Comparison of ENCODE assay signal across 9 mouse cellular contexts in genomic region chr15:81932951-81933470, GRCm38 (mm10). TPM values are rescaled to one million over a fixed set of nuclear protein-coding genes. Genes with fewer than 3 reads are reported as not detected.
DNase-seq lines count a peak whose midpoint lies in the region; ATAC-seq and TF ChIP-seq lines count a peak whose summit lies in the region.
"Had no signal": no experiment of that assay in that cellular context is flagged by ENCODE, and none has a peak within 500 bp of the region (broad histone marks: within the 10 kb centered on the region; RNA-seq: fewer than 3 reads in every experiment).

No protein-coding gene starts in this region.

- H3K27me3 ChIP-seq in midbrain, embryonic 15.5 days (replicated peaks): no peaks in the 10 kb centered on the region

- peak; percentile 70 for DNase-seq in layer of hippocampus, adult 11-12 months (ENCODE audit: low spot score)
- DNase-seq in layer of hippocampus, adult 9-10 months (ENCODE audit: low spot score): no peak
- peak; percentile 32 for DNase-seq in brain, embryonic 14.5 days (ENCODE audit: low read depth)
- DNase-seq in layer of hippocampus, adult 18-20 months (ENCODE audit: low spot score in 2 of 2): peak; percentile 69 to 80
- DNase-seq in right cerebral cortex, postnatal 14 days: peak; percentile 67
- no peak for DNase-seq in urinary bladder, postnatal 36 days (ENCODE audit: low spot score in 2 of 2)
- DNase-seq in gastrocnemius, postnatal 10 days: no peak

- H3K36me3 ChIP-seq in midbrain, embryonic 15.5 days (replicated peaks): no peaks in the 10 kb centered on the region

- no peak for TF ChIP-seq CTCF in brain, embryonic 14.5 days (IDR thresholded peaks at IDR 0.05; ENCODE audit: borderline replicate concordance, extremely low read depth, insufficient read depth, insufficient read length)

- H3K27ac ChIP-seq in midbrain, embryonic 15.5 days: no peak overlapping the region

- no peak for ATAC-seq in midbrain, embryonic 15.5 days (replicated peaks)

- 33% methylated on average over 12 of the region's 12 CpGs for WGBS in midbrain, embryonic 15.5 days

- H3K9me3 ChIP-seq in midbrain, embryonic 15.5 days: no peaks in the 10 kb centered on the region

- H3K9ac ChIP-seq in midbrain, embryonic 15.5 days: no peak overlapping the region

- no peak overlapping the region for H3K4me2 ChIP-seq in midbrain, embryonic 15.5 days

- H3K4me3 ChIP-seq in midbrain, embryonic 15.5 days: no peak overlapping the region

- H3K4me1 ChIP-seq in midbrain, embryonic 15.5 days: peaks cover 17% of the 10 kb centered on the region

- no peak for TF ChIP-seq POLR2A in brain, embryonic 14.5 days (IDR thresholded peaks at IDR 0.05; ENCODE audit: borderline replicate concordance, extremely low read depth, insufficient read depth, insufficient read length, poor library complexity, severe bottlenecking)

RNA-seq across cellular contexts. Expression of gene Csdc2, which starts 3.5 kb away (rescaled TPM):
- polyA plus RNA-seq in brain, embryonic 14.5 days (2012; rRNA removed): 89.4 and 128 TPM in 2 replicates
- total RNA-seq in layer of hippocampus, adult 18-20 months (2021): 10 to 100 TPM; 71.1 to 72.6 TPM
- polyA plus RNA-seq in midbrain, embryonic 15.5 days (2015; fragmentation: Nextera tagmentation; extraction: Ambion mirVana): 248 and 250 TPM in 2 replicates
- total RNA-seq in gastrocnemius, postnatal 10 days (2021): 1 to 10 TPM; 5.7 to 6.0 TPM

RNA-seq across cellular contexts. Expression of gene Polr3h, which starts 7.0 kb away (rescaled TPM):
- polyA plus RNA-seq in brain, embryonic 14.5 days (2012; rRNA removed): 30.8 and 34.4 TPM in 2 replicates
- total RNA-seq in layer of hippocampus, adult 18-20 months (2021): 10 to 100 TPM; 47.4 to 50.7 TPM
- 81.5 and 83.1 TPM in 2 replicates for polyA plus RNA-seq in midbrain, embryonic 15.5 days (2015; fragmentation: Nextera tagmentation; extraction: Ambion mirVana)
- 10 to 100 TPM in 1 of 2 experiments, 1 to 10 TPM in 1; 8.2 to 12.1 TPM for total RNA-seq in gastrocnemius, postnatal 10 days (2021)

RNA-seq across cellular contexts. Expression of gene Pmm1, which starts 27.7 kb away (rescaled TPM):
- 75.6 and 78.9 TPM in 2 replicates for polyA plus RNA-seq in brain, embryonic 14.5 days (2012; rRNA removed)
- total RNA-seq in layer of hippocampus, adult 18-20 months (2021): 100 to 1,000 TPM; 216 to 221 TPM
- 84.3 and 89.9 TPM in 2 replicates for polyA plus RNA-seq in midbrain, embryonic 15.5 days (2015; fragmentation: Nextera tagmentation; extraction: Ambion mirVana)
- total RNA-seq in gastrocnemius, postnatal 10 days (2021): 10 to 100 TPM; 12.0 to 15.3 TPM

RNA-seq across cellular contexts. Expression of gene 1700029P11Rik, which starts 47.3 kb away (rescaled TPM):
- polyA plus RNA-seq in brain, embryonic 14.5 days (2012; rRNA removed): not detected in 2 replicates
- total RNA-seq in layer of hippocampus, adult 18-20 months (2021): not detected
- polyA plus RNA-seq in midbrain, embryonic 15.5 days (2015; fragmentation: Nextera tagmentation; extraction: Ambion mirVana): not detected in 2 replicates
- not detected for total RNA-seq in gastrocnemius, postnatal 10 days (2021)
- polyA plus RNA-seq: heart, embryonic 14.5 days had no signal

RNA-seq across cellular contexts. Expression of gene Xrcc6, which starts 54.6 kb away (rescaled TPM):
- polyA plus RNA-seq in brain, embryonic 14.5 days (2012; rRNA removed): 22.5 and 27.6 TPM in 2 replicates
- total RNA-seq in layer of hippocampus, adult 18-20 months (2021): 10 to 100 TPM; 26.3 to 27.1 TPM
- 43.1 and 46.7 TPM in 2 replicates for polyA plus RNA-seq in midbrain, embryonic 15.5 days (2015; fragmentation: Nextera tagmentation; extraction: Ambion mirVana)
- total RNA-seq in gastrocnemius, postnatal 10 days (2021): 10 to 100 TPM; 25.5 to 26.0 TPM

Comparison
In these comparisons a context has a peak if more than half of its experiments do, and no peak if none do; other contexts are left out.
1. DNase-seq: peak in layer of hippocampus, adult 11-12 months (single experiment), brain, embryonic 14.5 days (single experiment), layer of hippocampus, adult 18-20 months (2 of 2) and right cerebral cortex, postnatal 14 days (single experiment); none in layer of hippocampus, adult 9-10 months (single experiment), urinary bladder, postnatal 36 days (0 of 2) and gastrocnemius, postnatal 10 days (single experiment).
2. RNA of gene Csdc2, which starts 3.5 kb away (total RNA-seq): 71.1 to 72.6 TPM in layer of hippocampus, adult 18-20 months; 5.7 to 6.0 TPM in gastrocnemius, postnatal 10 days; every median in the first group is over 10 times any median in the second.
3. RNA of gene Pmm1, which starts 27.7 kb away (total RNA-seq): 216 to 221 TPM in layer of hippocampus, adult 18-20 months; 12.0 to 15.3 TPM in gastrocnemius, postnatal 10 days; every median in the first group is over 10 times any median in the second.